Mouse (Mus musculus): ENCODE data around the gene Espnl.

Espnl gene

DNA sequence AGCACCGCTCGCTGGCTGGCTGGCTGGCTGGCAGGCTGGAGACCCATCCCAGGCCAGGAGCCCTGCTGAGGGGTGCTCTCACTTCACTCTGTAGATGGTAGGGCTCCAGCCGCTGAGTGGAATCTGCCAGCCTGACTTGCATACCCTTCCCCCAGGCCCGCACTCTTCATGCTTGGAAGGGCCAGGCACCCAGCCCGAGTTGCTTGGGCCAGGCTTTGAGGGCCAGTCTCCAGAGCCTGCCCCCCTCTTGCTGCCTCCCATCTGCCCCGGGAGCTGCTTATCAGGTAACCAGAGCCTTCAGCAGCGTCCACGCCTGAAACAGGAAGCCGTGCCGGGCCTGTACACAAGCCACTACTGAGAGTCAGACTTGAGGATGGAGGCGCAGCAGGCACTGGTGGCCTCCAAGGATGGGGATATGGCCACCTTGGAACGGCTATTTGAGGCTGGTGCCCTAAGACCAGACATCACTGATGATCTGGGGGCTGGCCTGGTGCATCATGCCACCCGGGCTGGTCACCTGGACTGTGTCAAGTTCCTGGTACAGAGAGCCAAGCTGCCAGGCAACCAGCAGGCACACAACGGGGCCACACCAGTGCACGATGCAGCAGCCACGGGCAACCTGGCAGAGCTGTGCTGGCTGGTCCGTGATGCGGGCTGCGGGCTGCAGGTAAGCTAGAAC is at the start of gene Espnl:
Espnl (plus strand) TSS at position 316 of the 679 bp plus-strand sequence.
- DNase-seq: no peak

DNA sequence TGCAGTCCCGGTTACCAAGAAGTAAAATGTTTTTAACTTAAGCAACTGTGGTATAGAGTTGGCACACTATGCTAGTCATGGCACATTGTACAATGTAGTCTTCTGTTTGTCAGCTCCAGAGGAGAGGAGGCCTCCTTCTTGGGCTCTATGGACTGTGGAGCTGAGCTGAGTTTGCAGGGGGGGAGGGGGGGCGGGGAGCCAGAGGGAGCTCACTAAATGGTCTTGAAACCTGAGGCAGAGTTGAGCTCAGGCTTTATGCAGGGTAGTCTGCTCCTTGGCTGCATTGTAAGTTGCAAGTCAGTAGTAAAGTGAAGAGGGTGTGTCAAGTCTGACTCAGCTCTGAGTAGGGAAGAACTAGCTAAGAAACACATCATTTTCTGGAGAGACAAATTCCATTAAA is 49.6 kb upstream of the Espnl start:
- no peak for DNase-seq

GRCm38 (mm10) chr1:91276581-91276980 is 45.3 kb upstream of the Espnl start:
- DNase-seq: no peak

- no peak for DNase-seq
Measured at GRCm38 (mm10) chr1:91277480-91277879, 44.4 kb upstream of the Espnl start.

DNA sequence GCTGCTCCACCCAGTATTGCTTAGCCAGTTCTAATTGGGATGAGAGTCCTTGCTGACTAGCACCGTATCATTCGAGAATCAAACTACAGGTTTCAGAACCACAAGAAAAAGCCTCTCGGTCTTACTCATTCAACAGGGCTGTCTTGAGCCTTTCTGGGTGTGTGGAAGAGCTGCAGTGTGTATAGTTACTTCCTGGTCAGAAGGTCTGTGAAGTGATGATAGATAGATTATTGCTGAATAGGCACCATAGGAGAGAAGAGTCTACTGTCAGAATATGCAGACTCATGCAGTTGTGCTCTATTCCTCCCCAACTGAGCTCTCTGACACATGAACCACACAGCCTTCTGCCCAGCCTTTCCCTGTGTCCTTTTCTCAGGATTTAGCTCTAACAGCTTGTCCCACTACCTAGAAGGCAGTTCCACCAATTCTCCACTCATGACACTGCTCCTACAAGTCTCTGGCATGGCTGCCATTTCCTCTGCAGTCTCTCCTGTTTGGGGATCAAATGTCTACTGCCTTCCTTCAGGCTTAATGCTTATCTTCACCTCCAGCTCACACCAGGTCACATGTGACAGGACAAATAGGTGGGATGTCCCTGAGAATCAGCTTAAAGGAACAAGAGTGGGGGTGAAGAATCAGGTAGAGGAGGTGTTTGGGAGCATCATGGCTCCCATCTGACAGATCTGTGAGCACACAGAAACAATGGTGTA is 43.3 kb upstream of the Espnl start:
- DNase-seq: no peak

DNA sequence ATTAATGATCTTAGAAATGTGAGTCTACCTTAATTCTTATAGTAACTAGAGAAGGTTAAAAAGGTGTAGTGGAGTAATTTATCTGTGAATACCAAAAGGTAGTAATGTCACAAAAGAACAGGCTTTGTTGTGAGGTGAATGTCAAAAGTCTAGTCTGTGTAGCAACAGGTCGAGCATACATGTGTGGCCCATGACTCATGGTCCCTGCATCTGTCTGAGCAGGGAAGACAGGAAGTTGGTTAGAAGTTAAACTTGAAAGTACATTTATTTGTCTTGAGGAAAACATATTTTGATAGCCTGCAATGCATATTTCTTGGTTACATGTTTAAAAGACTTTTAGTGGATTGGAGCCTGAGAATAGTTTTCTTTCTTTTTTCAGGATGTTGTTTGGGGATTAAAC is 42.7 kb upstream of the Espnl start:
- DNase-seq: no peak

DNA sequence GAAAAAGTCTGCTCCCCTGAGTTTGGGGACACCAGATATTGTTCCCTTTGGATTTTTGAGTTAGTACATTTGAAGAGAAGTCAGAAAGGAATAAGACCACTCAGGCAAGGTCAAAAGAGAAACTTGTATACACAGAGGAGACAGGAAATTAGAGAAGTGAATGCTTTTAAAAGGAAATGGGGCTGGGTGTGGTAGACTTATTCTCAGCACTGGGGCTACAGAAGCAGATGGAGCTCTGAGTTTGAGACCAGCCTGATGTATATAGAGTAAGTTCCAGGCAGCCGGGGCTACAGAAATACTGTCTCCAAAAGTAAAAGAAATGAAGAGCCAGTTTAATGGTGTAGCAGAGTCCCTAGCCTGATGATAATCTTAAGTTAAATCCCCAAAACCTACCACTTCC is 39.3 kb upstream of the Espnl start:
- DNase-seq: no peak

GRCm38 (mm10) chr1:91289375-91289774 is 32.5 kb upstream of the Espnl start:
- no peak for DNase-seq

- DNase-seq: no peak
Measured at GRCm38 (mm10) chr1:91292101-91292825, 29.6 kb upstream of the Espnl start.

GRCm38 (mm10) chr1:91295544-91295943 is 26.3 kb upstream of the Espnl start:
- no peak for DNase-seq

- peak; percentile 94 to 95 for DNase-seq
Measured at GRCm38 (mm10) chr1:91297799-91298744, 23.8 kb upstream of the Espnl start, which contains the start of gene Scly. Gene Scly (plus strand): TSS chr1:91298338.

DNA sequence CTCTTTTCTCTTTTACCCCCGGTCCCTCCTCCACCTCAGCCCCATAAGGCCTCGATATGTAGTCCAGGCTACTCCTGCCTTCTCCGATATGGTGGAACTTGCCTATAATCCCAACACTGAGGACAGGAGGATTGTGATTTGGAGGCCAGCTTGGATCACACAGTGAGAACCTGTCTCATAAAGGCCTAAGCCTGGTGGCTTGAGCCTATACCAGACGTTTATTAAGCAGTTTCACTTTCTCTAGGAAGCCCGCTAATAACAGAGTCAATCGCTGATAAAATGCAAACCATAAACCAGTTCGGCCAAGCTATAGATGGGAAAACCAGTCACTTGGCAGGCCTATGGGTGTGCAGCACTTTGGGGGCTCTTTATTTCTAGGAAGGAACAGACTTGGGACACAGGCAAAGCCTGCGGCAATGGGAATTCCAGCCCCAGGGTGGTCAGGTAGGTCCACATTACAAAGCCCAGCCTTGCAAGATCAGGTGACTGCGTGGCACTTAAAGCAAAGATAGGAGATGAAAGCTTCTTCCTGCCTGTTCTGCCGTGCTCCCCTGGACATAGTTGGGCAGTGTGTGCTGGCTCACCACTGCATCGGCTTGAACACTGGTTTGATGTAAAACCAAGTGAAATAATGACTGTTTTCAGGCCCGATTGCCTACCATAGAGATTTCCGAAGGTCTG is 22.7 kb upstream of the Espnl start:
- no peak for DNase-seq

DNA sequence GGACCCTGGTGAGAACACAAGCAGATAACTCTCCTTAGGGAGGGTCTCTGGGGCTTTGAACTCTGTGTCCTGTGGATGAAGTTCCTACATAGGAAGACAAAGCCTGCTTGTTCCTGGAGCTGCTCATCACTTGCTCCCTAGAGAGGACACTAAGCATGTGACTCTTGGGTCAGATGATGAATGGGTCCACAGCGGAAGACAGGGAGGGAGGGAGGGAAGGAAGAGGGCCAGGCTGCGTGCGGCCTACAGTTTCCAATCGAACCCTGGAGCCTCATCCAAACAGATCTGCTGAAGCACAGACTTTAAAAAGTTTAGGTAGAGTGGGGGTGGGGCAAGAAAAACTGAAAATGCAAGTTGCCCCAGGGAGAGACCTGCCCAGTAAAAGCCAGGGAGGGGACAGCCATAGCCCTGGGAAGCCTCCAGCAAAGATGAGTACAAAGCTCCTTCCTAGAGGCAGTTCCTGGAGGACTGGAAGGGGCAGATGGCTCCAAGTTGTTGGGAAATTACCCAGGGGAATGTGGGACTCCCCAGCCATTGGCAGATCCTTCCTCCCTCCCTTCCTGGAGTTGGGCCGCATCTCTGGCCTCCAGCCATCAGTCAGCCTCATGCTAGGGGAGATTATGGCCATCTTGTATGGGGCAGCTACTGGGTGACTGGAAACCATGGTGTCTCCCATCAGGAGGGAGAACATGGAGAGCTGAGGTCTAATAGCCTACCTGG is 22.0 kb upstream of the Espnl start:
- peak; percentile 21 to 61 for DNase-seq

DNA sequence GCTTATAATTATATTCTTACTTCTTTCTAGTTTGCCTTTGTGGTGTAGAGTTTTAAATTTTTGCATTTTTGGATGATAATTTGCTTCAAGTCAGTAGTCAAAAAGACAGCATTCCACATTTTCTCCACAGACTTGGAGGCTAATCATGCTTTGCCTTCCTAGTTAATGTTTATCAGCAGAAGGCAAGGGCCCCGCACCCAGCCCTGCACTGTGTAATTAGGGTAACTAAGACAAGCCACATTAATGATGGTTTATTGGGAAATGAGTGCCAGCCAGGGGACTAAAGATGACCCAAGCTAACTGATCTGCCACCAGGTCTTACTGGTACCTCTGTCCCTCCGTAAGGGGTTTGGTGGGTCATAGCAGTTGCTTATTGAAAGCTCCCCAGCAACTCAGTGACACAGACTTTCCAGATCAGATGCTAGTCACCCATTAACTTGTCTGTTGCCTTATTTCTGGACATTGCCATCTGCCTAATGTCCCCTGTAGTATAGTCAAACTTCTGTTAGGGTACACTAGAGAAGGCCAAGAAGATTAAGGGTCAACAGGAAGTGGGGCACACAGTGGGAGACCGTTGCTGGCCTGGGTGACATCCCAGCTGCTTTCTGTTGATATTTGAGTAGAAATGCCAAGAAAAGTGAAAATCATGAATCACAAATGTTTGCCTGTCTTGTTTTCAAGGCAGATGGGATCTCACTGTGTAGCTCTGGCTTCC is 20.5 kb upstream of the Espnl start:
- peak; percentile 19 to 57 for DNase-seq

DNA sequence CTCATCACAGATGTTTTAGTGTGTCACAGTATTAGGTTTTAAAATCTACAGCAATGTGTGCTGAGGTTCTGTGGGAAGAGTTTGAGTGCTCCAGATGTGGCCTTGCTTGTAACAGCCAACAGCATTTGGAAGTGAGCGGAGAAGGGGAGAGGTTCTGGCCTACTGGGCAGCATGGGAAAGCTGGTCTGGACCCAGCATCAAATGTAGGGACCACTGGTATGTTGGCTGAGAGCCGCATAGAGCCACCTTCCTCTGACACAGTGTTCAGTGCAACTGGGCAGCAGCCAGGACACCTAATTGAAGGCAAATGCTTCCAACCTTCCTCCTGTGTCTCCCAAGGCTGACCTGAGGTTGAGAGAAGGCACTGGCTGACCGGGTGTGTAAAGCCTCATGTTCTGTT is 19.9 kb upstream of the Espnl start:
- peak; percentile 18 to 71 for DNase-seq

DNA sequence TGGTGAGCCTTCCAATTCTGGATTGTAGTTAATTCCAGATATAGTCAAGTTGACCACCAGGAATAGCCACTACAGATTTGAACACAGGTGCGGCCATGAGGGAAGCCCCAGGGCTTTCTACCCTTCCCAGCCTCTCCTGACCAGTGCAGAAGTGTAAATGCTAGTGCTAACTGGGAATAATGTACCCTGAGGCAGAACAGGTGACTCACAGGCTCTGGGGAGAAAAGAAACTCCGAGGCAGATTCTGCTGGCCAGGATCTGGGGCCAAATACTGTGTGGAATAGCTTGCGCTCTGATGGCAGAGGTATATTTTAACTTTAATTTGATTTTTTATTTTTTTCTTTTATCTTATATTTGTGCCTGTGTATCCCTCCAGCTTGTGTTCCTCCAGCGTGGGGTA is 17.3 kb upstream of the Espnl start:
- DNase-seq: peak in 1 of 2 experiments; percentile 4

GRCm38 (mm10) chr1:91309366-91310085 is 12.3 kb upstream of the Espnl start:
- DNase-seq: no peak

DNA sequence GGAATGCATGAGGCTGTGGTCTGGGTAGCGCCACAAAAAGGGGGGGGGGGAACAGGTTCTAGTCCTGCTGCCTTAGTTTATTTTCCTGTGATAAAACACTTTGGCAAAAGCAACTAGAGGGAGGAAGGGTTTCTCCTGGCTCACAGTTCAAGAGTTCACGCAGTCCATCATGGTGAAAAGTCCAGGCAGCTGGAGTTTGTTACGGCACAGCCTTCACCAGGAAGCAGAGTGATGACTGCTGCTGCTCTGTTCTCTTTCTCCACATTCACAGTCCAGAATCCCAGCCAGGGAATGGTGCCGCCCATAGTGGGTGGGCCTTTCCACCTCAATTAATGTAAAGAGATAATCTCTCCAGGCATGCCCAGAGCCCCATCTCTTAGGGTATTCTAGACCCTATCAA is 9.6 kb upstream of the Espnl start:
- DNase-seq: peak; percentile 7 to 46

- peak; percentile 24 to 56 for DNase-seq
Measured at GRCm38 (mm10) chr1:91313251-91313650, 8.6 kb upstream of the Espnl start.

- no peak for DNase-seq
Measured at GRCm38 (mm10) chr1:91317656-91318055, 4.2 kb upstream of the Espnl start.

Measured in lung, postnatal 4 days (tissue).